Mouse (Mus musculus) spleen, adult 2 months (tissue): ENCODE results near the gene Hoxd9. TPM values are rescaled to one million over a fixed set of nuclear protein-coding genes. Genes with fewer than 3 reads are reported as not detected.
A peak's percentile ranks its signal among the peaks of the same experiment; 100 is the strongest.

Source experiments
- DNase-seq, 2 experiments: peaks; one replicate each; pipeline versions ENCODE4 v3.0.0 to v3.0.0-alpha.2; 2012 to 2021; ENCODE audit warnings: low spot score in 2 of 2, low read depth in 1 of 2
- H3K27ac ChIP-seq: fragments of 200-500 bp; 2 replicates; pipeline ENCODE4 v1.5.1; 2012; ENCODE audit warnings: low read length, inconsistent platforms; ENCODE audit not compliant: insufficient read depth
- H3K27me3 ChIP-seq: fragments of 200-500 bp; 2 replicates; pipeline ENCODE4 v1.6.1; 2012; ENCODE audit warnings: mild to moderate bottlenecking, moderate library complexity, low read length, inconsistent platforms; ENCODE audit not compliant: control insufficient read depth, insufficient read depth
- H3K36me3 ChIP-seq: fragments of 200-500 bp; 2 replicates; pipeline ENCODE4 v1.6.1; 2012; ENCODE audit warnings: mild to moderate bottlenecking, low read length, inconsistent platforms; ENCODE audit not compliant: control insufficient read depth, insufficient read depth
- H3K4me1 ChIP-seq: fragments of 200-500 bp; 2 replicates; pipeline ENCODE4 v1.6.1; 2011; ENCODE audit warnings: inconsistent platforms; ENCODE audit not compliant: control insufficient read depth, insufficient read depth, insufficient read length
- H3K4me3 ChIP-seq: fragments of 200-500 bp; 2 replicates; pipeline ENCODE4 v1.5.1; 2011; ENCODE audit warnings: mild to moderate bottlenecking, inconsistent platforms; ENCODE audit not compliant: insufficient read depth, insufficient read length; ENCODE audit errors: extremely low read depth
- CTCF ChIP-seq: fragments of 200-500 bp; IDR thresholded peaks from 2 replicates; pipeline ENCODE4 v1.5.1; 2011; ENCODE audit warnings: mild to moderate bottlenecking, inconsistent platforms; ENCODE audit not compliant: insufficient read depth, insufficient read length, insufficient replicate concordance; ENCODE audit errors: extremely low read depth
- POLR2A ChIP-seq: fragments of 200-500 bp; IDR thresholded peaks from 2 replicates; pipeline ENCODE4 v1.6.1; 2011; ENCODE audit warnings: low read depth, low read length, inconsistent platforms
- WGBS: fragments of 180-500 bp; shearing (Covaris S2); methylation state at CpG from one replicate; pipeline ENCODE4 v1.1.7; 2018; 5-methylcytosine and 5-hydroxymethylcytosine counted together
- polyA plus RNA-seq: library from polyadenylated mRNA; depleted of rRNA; stranded (reverse); fragments of >200 nt; gene quantifications from 2 replicates; pipeline ENCODE4 v1.2.3, GENCODE M21; 2012

The Hoxd9 gene
- polyA plus RNA-seq, 1 experiment = 0.06 TPM

DNA sequence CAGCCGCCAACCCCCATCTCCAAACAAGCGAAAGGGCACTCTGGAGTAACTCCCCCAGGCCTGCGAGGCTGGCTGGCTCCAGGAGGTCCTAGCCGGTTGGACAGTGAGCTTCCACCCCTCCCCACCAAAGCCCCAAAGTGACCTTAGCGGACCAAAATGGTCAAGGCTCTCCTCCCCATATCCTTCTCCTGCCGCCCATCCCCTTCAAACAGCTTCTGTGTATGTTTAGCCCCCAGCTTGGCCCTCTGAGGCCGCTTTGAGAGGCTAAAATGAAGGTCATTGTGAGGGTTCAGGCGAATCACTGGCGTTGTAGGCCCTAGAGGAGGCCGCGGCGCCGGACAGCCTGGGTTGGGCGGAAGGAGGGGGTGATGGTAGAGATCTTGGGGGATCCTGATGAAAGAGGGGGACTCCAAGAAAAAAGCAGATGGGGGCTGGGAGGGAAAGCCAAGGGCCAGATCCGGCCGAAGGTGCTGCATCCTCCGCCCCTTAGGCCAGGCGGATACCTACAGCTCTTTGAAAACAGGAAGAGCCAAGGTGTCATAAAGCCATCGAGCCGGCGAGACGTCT lies 3.1 kb downstream of the Hoxd9 start:
- TF ChIP-seq POLR2A = no peak
- no peak for TF ChIP-seq CTCF
- Histone ChIP-seq H3K4me1 (peaks cover 9% of the 10 kb centered on the region; the same call in 1 of the 2 replicates), H3K36me3 (no peaks in the 10 kb centered on the region), H3K4me3 (no peak overlapping the region), H3K27ac (no peak overlapping the region), H3K27me3 (peaks cover 55% of the 10 kb centered on the region)
- 28% methylated on average over 22 of the region's 22 CpGs for WGBS
- DNase-seq = no peak

DNA sequence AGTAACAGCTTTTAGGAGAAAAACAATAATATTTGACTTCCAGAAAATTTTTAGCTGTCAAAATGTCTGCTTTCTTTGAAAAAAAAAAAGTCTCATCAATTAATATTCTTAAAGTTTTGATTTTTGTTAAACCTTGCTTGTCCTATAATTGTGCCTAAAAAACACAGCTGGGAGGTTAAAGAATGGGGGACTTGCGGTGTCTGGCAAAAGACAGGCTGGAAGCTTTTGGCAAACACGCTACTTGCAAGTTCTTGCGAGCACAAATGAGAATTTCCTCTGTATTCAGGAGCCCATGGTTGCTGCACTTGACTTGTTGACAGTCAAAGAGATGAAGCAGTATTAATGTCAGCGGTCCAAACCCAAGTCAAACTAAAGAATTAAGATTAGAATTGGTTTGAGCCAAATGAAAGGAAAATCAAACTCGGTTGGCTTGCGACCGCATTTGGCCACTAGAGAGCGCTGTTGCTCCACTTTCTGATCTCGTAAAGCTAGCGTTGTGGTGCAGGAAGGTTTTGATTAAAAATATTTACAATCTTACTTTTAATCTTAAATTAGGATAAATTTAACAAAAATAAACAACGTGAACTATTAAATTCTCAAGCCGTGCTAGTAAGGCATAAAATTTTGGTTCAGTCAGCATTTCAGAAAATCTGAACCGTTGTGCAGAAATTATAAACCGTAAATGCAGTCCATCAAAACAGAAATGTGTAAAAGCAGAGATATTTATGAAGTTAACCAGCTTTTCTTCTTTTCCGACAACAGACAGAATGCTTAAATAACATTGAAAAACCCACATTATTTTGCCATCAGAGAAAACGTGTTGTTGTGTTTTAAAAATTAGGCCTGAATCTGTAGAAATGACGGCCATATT lies 4.7 kb downstream of the Hoxd9 start:
- Histone ChIP-seq H3K4me3 (no peak overlapping the region), H3K36me3 (no peaks in the 10 kb centered on the region), H3K27me3 (peaks cover 49% of the 10 kb centered on the region), H3K4me1 (peaks cover 11% of the 10 kb centered on the region; the same call in 1 of the 2 replicates), H3K27ac (no peak overlapping the region)
- peak; percentile 81; the same call in 1 of the 2 replicates for TF ChIP-seq CTCF
- TF ChIP-seq POLR2A = no peak
- DNase-seq = peak; percentile 11 to 44
- WGBS = 21% methylated on average over 17 of the region's 17 CpGs

- H3K27ac ChIP-seq = no peak overlapping the region
- no peak for DNase-seq
- no peaks in the 10 kb centered on the region for H3K36me3 ChIP-seq
- TF ChIP-seq POLR2A (no peak), CTCF (no peak)
- peaks cover 44% of the 10 kb centered on the region for H3K27me3 ChIP-seq
- 51% methylated on average over 6 of the region's 6 CpGs for WGBS
- H3K4me1 ChIP-seq = peaks cover 10% of the 10 kb centered on the region; the same call in 1 of the 2 replicates
- H3K4me3 ChIP-seq = no peak overlapping the region
Measured at GRCm38 (mm10) chr2:74702820-74703219, 5.3 kb downstream of the Hoxd9 start.

GRCm38 (mm10) chr2:74703317-74703716 lies 5.8 kb downstream of the Hoxd9 start:
- Histone ChIP-seq H3K27ac (no peak overlapping the region), H3K36me3 (no peaks in the 10 kb centered on the region), H3K4me3 (no peak overlapping the region), H3K27me3 (peaks cover 39% of the 10 kb centered on the region), H3K4me1 (peaks cover 5% of the 10 kb centered on the region; the same call in 1 of the 2 replicates)
- TF ChIP-seq POLR2A (no peak), CTCF (no peak)
- DNase-seq = no peak
- 28% methylated on average over 10 of the region's 10 CpGs for WGBS

GRCm38 (mm10) chr2:74703720-74704392 lies 6.3 kb downstream of the Hoxd9 start:
- 16% methylated on average over 26 of the region's 26 CpGs for WGBS
- no peak for DNase-seq
- TF ChIP-seq POLR2A (no peak), CTCF (no peak)
- H3K4me1 ChIP-seq = peaks cover 2% of the 10 kb centered on the region; the same call in 1 of the 2 replicates
- peaks cover 34% of the 10 kb centered on the region for H3K27me3 ChIP-seq
- H3K4me3 ChIP-seq = no peak overlapping the region
- H3K27ac ChIP-seq = no peak overlapping the region
- no peaks in the 10 kb centered on the region for H3K36me3 ChIP-seq

DNA sequence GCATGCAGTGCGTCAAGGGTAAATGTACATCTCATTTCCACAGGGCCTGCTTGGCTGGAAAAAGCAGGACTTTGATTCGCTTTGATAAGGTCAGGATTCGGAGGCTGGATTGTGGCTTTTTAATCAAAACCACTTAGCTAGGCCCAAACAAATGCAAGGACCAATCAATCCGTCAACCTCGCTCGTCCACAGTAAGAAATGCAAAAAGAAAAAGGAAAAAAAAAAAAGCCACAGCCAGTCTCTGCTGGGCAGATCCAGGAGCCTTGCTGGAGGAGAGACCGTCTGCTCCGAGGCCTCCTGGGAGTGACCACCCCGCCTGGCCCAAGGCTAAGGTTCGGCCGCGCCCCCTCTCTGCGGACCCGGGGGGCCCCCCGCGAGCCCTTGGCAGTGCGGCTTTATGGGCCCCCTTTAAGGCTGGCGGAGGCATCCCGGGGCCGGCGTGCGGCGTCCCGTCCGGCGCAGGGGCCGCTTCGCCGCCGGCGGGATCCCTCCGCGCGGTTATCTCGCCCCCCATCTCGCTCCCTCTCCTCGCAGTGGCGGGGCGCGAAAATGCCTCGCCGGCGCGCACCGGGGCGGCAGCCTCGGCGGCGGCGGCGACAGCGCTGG lies 7.0 kb downstream of the Hoxd9 start, which contains the start of gene Hoxd8:
TSS of gene Hoxd8 (plus strand) at position 223 of the 606 bp plus-strand sequence.
- H3K27me3 ChIP-seq = peaks cover 29% of the 10 kb centered on the region

More for the DNA sequence above, 7.0 kb downstream of the Hoxd9 start, which contains the start of gene Hoxd8:
- Histone ChIP-seq H3K36me3 (no peaks in the 10 kb centered on the region), H3K4me1 (peaks cover 2% of the 10 kb centered on the region; the same call in 1 of the 2 replicates), H3K27ac (no peak within 1 kb of the TSS), H3K4me3 (peak within 1 kb of the TSS; percentile 23; the same call in 1 of the 2 replicates)
- WGBS = 4% methylated on average over 51 of the region's 52 CpGs
- no peak for DNase-seq
- TF ChIP-seq CTCF (no peak), POLR2A (no peak)
